Mouse (Mus musculus): ENCODE results near the gene Ppid. TPM values are rescaled to one million over a fixed set of nuclear protein-coding genes. Genes with fewer than 3 reads are reported as not detected.

Gene Ppid
- polyA plus RNA-seq, 1 experiment from 2014 or later, result 158 TPM

DNA sequence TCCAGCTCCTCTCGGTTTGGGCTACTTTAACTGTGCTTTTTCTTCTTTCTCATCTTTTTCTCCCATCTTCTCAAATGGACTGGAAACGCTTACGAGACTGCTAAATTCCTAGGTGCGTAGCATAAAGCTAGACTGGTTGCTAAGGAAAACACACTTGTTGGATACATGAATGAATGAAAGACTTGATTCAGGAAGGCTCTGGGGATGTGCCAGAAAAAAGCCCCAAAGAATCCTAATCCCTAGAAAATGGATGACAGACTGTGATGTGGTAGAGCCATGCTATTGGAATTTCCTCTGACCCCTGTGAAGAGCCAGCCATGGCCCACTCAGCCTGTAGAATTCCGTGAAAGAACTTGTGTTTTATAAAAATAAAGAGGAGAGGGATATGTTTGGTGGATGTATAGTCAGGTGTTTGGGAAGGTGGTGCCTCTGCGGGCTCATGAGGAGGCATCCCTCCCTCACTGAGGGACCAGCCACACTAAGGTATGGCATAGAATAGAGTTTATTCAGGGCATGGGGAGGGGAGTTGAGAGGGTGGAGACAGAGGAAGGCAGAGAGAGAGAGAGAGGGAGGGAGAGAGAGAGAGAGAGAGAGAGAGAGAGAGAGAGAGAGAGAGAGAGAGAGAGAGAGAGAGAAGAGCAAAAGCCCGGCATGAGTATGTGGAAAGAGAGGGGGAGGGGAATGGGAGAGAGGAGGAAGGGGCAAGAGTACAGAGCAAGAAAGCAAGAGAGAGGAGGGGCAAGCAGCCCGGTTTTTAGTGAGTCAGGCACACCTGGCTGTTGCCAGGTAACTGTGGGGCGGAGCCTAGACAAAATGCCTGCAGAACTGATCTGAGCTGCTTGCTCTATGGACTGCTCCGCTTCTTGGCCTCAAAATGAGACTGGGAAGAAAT is 15.3 kb upstream of the Ppid start:
- Histone ChIP-seq H3K27me3 (replicated peaks) (no peaks in the 10 kb centered on the region), H3K9me3 (replicated peaks) (no peaks in the 10 kb centered on the region), H3K27ac (replicated peaks) (peak overlapping the region; percentile 39; the same call in 1 of the 2 replicates), H3K9ac (replicated peaks) (no peak overlapping the region), H3K4me3 (replicated peaks) (no peak overlapping the region), H3K36me3 (no peaks in the 10 kb centered on the region), H3K4me1 (peaks cover 4% of the 10 kb centered on the region; the same call in 1 of the 2 replicates), H3K4me2 (no peak overlapping the region)
- peak; percentile 32 for ATAC-seq (ENCODE audit: low FRiP score)
- WGBS, result 20% methylated on average over 10 of the region's 10 CpGs

DNA sequence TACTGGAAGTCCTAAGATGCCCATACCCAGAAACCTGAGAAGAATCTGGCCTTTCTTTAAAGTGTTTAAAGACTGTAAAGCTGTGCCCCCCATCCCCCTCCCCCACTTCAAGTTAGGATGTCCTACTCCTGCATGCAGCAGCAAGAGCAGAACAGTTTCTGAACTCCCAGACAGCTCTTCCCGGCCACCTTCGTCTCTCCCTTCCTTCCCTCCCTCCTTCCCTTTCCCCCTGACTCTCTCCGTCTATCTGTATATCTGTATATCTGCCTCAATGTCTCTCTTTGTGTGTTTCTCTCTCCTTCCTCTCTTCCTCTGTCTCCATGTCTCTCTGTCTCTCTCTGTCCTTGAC is 14.7 kb upstream of the Ppid start:
- H3K36me3 ChIP-seq, result no peaks in the 10 kb centered on the region
- no peak overlapping the region for H3K4me2 ChIP-seq
- 17% methylated on average over 3 of the region's 3 CpGs for WGBS
- no peak overlapping the region for H3K4me3 ChIP-seq (replicated peaks)
- peak overlapping the region; percentile 39; the same call in 1 of the 2 replicates for H3K27ac ChIP-seq (replicated peaks)
- peak; percentile 17; the same call in 1 of the 2 replicates for ATAC-seq (ENCODE audit: low FRiP score)
- no peak overlapping the region for H3K9ac ChIP-seq (replicated peaks)
- H3K9me3 ChIP-seq (replicated peaks), result no peaks in the 10 kb centered on the region
- peaks cover 4% of the 10 kb centered on the region; the same call in 1 of the 2 replicates for H3K4me1 ChIP-seq
- no peaks in the 10 kb centered on the region for H3K27me3 ChIP-seq (replicated peaks)

DNA sequence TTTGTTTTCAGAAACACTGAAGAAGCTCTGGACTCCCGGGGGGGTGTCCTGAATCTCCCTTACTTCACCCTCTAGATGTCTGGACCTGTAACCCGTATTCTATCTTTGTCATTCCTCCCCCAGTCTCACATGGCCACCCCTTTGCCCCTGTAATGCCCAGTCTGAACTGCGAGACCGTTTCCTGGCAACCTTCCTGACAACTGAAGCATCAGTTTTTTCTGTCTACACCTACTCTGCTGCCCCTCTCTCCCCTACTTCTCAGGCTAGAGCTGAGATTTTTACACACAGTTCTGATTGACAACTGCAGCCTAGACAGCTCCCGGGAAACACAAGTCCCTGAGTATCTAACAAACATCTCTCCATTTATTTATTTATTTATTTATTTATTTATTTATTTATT is 14.3 kb upstream of the Ppid start:
- Histone ChIP-seq H3K9ac (replicated peaks) (no peak overlapping the region), H3K4me3 (replicated peaks) (no peak overlapping the region), H3K9me3 (replicated peaks) (no peaks in the 10 kb centered on the region), H3K4me2 (no peak overlapping the region), H3K27ac (replicated peaks) (no peak overlapping the region), H3K4me1 (peaks cover 4% of the 10 kb centered on the region; the same call in 1 of the 2 replicates), H3K27me3 (replicated peaks) (no peaks in the 10 kb centered on the region), H3K36me3 (no peaks in the 10 kb centered on the region)
- 28% methylated on average over 5 of the region's 5 CpGs for WGBS
- peak; percentile 30; the same call in 1 of the 2 replicates for ATAC-seq (ENCODE audit: low FRiP score)

DNA sequence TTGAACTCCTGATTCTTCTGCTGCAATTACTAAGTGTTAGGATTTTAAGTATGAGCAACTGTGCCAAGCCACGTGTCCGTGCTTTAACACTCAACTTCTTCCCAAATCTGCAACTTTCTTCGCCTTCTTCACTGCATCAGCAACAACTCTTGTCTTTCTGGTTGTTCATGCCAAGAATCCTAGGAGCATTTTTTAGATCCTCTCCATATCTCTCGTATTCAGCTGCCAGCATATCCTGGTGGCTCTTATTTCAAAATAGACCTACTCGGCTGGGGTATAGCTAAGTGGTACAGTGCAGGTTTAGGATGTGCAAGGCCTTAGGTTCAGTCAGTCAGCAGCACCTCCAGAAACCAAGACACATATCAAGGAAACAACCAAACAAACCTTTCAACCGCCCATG is 13.5 kb upstream of the Ppid start:
- no peak overlapping the region for H3K27ac ChIP-seq (replicated peaks)
- peaks cover 4% of the 10 kb centered on the region; the same call in 1 of the 2 replicates for H3K4me1 ChIP-seq
- no peak for ATAC-seq (ENCODE audit: low FRiP score)
- H3K9ac ChIP-seq (replicated peaks), result no peak overlapping the region
- no peaks in the 10 kb centered on the region for H3K27me3 ChIP-seq (replicated peaks)
- no peaks in the 10 kb centered on the region for H3K9me3 ChIP-seq (replicated peaks)
- no peak overlapping the region for H3K4me2 ChIP-seq
- WGBS, result 91% methylated on average over 6 of the region's 6 CpGs
- H3K36me3 ChIP-seq, result no peaks in the 10 kb centered on the region
- H3K4me3 ChIP-seq (replicated peaks), result no peak overlapping the region

DNA sequence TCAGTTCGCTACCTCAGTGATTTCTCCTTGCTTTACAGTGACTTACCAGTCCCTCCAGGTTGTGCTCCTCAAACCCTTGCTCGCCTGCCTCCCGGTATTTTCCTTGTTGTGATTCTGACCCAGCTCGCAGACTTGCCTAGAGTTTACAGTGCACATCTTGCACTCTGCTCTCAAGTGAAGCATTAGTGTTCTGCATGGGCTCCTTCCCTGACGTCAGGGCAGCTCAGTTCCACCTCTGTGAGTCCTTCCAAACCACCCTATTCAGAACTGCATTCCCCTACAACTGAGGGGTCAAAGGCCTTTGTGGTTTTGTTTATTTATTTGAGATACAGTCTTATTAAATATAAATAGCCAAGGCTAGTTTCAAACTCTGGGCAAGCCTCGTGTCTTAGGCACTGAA is 13.0 kb upstream of the Ppid start:
- no peak overlapping the region for H3K27ac ChIP-seq (replicated peaks)
- peaks cover 4% of the 10 kb centered on the region; the same call in 1 of the 2 replicates for H3K4me1 ChIP-seq
- no peaks in the 10 kb centered on the region for H3K9me3 ChIP-seq (replicated peaks)
- no peaks in the 10 kb centered on the region for H3K36me3 ChIP-seq
- ATAC-seq (ENCODE audit: low FRiP score), result no peak
- no peak overlapping the region for H3K9ac ChIP-seq (replicated peaks)
- WGBS, result 75% methylated on average over 6 of the region's 6 CpGs
- H3K4me2 ChIP-seq, result no peak overlapping the region
- H3K27me3 ChIP-seq (replicated peaks), result no peaks in the 10 kb centered on the region
- H3K4me3 ChIP-seq (replicated peaks), result no peak overlapping the region

DNA sequence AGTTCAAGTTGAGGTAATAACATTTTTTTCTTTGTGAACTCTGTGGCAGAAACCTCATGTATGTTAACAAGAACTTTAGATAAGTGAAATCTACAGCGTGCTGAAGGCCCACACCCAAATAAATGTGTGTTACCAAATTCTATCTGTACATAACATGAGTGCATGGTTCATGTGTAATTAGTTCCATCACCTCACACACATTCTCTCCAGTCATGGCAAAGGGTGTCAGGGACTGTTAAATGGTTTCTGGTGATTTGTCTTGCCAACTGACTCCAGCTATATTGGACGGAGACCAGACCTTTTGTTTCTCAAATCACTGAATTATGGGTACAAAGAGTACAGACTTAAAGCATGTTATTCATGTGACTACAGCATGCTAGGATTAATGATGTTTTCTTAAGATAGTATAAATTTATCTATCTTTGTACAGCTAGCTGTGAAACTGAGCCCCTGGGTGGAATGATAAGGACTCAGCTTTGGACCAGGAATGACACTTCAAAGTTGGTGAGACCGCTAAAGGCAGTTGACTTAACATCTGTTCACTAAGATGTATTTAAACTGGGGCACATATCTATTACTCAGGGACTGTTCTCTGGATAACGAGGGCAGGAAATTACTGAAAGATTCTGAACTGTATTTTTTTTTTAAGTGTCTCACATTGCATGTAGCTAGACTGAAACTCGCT is 11.1 kb upstream of the Ppid start:
- H3K27ac ChIP-seq (replicated peaks), result no peak overlapping the region
- no peak overlapping the region for H3K9ac ChIP-seq (replicated peaks)
- no peaks in the 10 kb centered on the region for H3K27me3 ChIP-seq (replicated peaks)
- H3K36me3 ChIP-seq, result no peaks in the 10 kb centered on the region
- peaks cover 4% of the 10 kb centered on the region; the same call in 1 of the 2 replicates for H3K4me1 ChIP-seq
- H3K4me2 ChIP-seq, result no peak overlapping the region
- H3K4me3 ChIP-seq (replicated peaks), result no peak overlapping the region
- no peaks in the 10 kb centered on the region for H3K9me3 ChIP-seq (replicated peaks)
- ATAC-seq (ENCODE audit: low FRiP score), result no peak
- 77% methylated on average over 5 of the region's 5 CpGs for WGBS

DNA sequence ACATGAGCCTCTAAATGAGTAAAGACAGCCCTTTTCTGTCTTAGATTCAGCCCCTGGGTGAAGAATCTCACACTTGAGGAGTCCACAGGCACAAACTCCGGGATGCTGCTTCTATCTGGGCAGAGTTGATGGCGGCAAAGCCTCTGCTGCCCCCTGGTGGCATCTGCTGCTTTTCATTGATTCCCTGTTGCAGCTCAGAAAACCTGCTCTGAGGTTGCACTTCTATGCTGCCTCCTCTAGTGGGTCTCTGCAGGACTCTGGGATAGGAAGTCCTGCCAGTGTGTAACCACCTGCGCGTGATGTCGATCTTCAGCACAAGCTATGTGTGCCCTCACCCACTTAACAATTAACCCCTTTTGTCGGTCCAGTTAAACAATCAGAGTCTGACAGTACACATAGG is 4.3 kb upstream of the Ppid start:
- H3K27me3 ChIP-seq (replicated peaks), result no peaks in the 10 kb centered on the region
- ATAC-seq (ENCODE audit: low FRiP score), result peak; percentile 73
- no peaks in the 10 kb centered on the region for H3K9me3 ChIP-seq (replicated peaks)
- peaks cover 12% of the 10 kb centered on the region for H3K4me1 ChIP-seq
- no peak overlapping the region for H3K9ac ChIP-seq (replicated peaks)
- no peak overlapping the region for H3K27ac ChIP-seq (replicated peaks)
- WGBS, result 3% methylated on average over 6 of the region's 6 CpGs
- H3K36me3 ChIP-seq, result no peaks in the 10 kb centered on the region
- peak overlapping the region; percentile 32 for H3K4me2 ChIP-seq
- no peak overlapping the region for H3K4me3 ChIP-seq (replicated peaks)

DNA sequence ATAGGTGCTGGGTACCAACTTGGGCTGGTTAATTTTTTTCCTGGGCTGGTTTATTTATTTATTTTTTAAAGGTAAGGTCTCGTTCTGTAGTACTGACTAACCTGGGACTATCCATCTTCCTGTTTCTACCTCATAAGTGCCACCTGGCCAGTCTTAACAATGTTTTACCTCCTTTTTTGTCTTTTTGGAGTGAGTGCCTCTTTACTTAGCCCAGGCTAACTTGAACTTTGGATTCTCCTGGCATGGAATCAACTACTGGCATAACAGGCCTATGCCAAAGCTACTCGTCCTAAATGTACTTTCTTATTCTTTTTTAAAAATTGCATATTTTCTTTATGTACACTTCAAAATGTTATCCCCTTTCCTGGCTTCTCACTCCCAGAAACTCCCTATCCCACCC is 1.5 kb upstream of the Ppid start:
- H3K36me3 ChIP-seq, result peaks cover 7% of the 10 kb centered on the region
- WGBS, result 84% methylated on average over 2 of the region's 2 CpGs
- no peak overlapping the region for H3K4me2 ChIP-seq
- ATAC-seq (ENCODE audit: low FRiP score), result no peak
- peaks cover 26% of the 10 kb centered on the region for H3K4me1 ChIP-seq
- no peak overlapping the region for H3K27ac ChIP-seq (replicated peaks)
- H3K9me3 ChIP-seq (replicated peaks), result no peaks in the 10 kb centered on the region
- no peaks in the 10 kb centered on the region for H3K27me3 ChIP-seq (replicated peaks)
- H3K9ac ChIP-seq (replicated peaks), result no peak overlapping the region
- H3K4me3 ChIP-seq (replicated peaks), result no peak overlapping the region

DNA sequence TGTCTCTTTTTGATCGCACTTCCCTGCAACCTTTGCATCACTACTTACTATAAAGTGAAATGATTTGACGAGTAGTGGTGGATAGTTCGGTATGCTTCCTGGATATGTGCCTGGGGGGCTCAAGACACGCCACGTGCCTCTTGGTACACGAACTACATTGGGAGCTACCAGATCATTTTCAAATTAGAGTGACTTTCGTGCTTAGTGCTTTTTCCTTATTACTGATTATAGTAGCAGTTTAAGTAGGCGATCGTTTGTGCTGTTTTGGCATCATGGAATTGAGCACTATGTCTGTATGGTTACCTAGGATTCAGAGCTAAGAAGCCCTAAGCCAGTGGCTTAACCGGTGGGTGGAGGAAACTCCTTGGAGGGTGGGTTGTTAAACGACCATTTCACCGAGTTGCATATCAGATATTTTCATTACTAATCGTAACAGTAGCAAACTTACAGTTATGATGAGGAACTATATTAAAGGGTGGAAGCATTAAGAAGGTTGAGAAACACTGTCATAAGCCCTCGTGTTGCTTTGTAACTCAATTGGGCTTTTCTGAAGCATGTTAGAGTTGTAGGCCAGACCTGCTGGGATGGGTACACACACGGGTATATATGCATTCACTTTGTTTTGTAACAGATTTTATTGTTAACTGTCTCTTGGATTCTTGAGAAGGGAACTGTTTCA is 790 bp downstream of the Ppid start:
- Histone ChIP-seq H3K36me3 (peaks cover 25% of the 10 kb centered on the region), H3K27me3 (replicated peaks) (no peaks in the 10 kb centered on the region), H3K4me3 (replicated peaks) (peak overlapping the region; percentile 94), H3K4me2 (peak overlapping the region; percentile 86), H3K27ac (replicated peaks) (peak overlapping the region; percentile 89), H3K9ac (replicated peaks) (peak overlapping the region; percentile 83), H3K9me3 (replicated peaks) (no peaks in the 10 kb centered on the region), H3K4me1 (peaks cover 25% of the 10 kb centered on the region)
- WGBS, result 6% methylated on average over 15 of the region's 15 CpGs
- ATAC-seq (ENCODE audit: low FRiP score), result peak; percentile 6; the same call in 1 of the 2 replicates

DNA sequence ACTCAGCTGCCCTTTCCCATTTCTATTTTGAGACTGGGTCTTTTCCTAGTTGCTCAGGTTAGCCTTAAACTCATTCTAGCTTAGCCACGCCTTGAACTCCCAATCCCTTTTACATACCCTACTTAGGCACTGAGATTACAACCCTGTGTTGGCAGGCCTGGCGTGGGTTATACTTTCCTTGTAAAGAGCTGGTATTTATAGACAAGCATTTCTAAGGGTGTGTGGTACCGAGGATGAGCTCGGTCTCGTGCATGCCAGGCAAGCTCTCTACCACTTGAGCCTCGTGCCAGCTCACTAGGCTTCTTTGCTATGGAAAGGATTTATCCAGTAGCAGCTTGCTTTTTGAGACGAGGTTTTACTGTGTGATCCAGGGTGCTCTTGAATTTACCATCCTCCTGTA is 4.3 kb downstream of the Ppid start:
- WGBS, result 95% methylated on average over 7 of the region's 7 CpGs
- Histone ChIP-seq H3K9ac (replicated peaks) (no peak overlapping the region), H3K4me3 (replicated peaks) (no peak overlapping the region), H3K9me3 (replicated peaks) (no peaks in the 10 kb centered on the region), H3K4me1 (peaks cover 19% of the 10 kb centered on the region), H3K27me3 (replicated peaks) (no peaks in the 10 kb centered on the region), H3K36me3 (peaks cover 51% of the 10 kb centered on the region), H3K27ac (replicated peaks) (no peak overlapping the region), H3K4me2 (no peak overlapping the region)
- ATAC-seq (ENCODE audit: low FRiP score), result no peak

DNA sequence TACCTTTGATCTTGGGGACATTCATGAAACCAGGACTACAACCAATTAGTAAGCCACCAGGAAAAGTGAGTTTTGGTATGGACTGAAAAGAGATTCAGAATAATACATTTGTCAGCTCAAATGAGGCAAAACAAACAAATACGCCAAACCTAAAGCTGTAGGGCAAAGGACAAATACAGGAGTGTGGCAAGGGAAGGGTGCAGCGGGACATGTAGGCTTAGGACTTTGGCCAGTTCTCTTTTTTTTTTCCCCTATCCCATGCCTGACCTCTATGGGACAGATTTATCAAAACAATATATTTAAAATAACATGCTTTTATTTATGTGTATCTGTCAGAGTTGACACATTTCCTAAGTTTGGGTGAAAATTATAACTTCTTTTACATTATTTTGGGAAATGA is 18.7 kb downstream of the Ppid start:
- H3K4me3 ChIP-seq (replicated peaks), result no peak overlapping the region
- ATAC-seq (ENCODE audit: low FRiP score), result no peak
- WGBS, result 94% methylated on average over 2 of the region's 2 CpGs
- H3K27ac ChIP-seq (replicated peaks), result no peak overlapping the region
- H3K4me1 ChIP-seq, result no peaks in the 10 kb centered on the region
- H3K4me2 ChIP-seq, result no peak overlapping the region
- H3K36me3 ChIP-seq, result peaks cover 55% of the 10 kb centered on the region
- H3K9me3 ChIP-seq (replicated peaks), result no peaks in the 10 kb centered on the region
- no peak overlapping the region for H3K9ac ChIP-seq (replicated peaks)
- H3K27me3 ChIP-seq (replicated peaks), result no peaks in the 10 kb centered on the region
